Mouse (Mus musculus) thymus, adult 2 months (tissue): ENCODE data around the gene Gtpbp1. TPM values are rescaled to one million over a fixed set of nuclear protein-coding genes. Genes with fewer than 3 reads are reported as not detected.

Experiments used
- DNase-seq: peaks from one replicate; pipeline ENCODE4 v3.0.0; 2021
- H3K27ac ChIP-seq: fragments of 200-500 bp; 2 replicates; pipeline ENCODE4 v1.5.1; 2012; ENCODE audit warnings: low read length, control low read depth; ENCODE audit not compliant: control insufficient read depth, insufficient read depth
- H3K27me3 ChIP-seq: fragments of 200-500 bp; 2 replicates; pipeline ENCODE4 v1.6.1; 2012; ENCODE audit warnings: mild to moderate bottlenecking, low read length, moderate library complexity, mixed read lengths; ENCODE audit not compliant: control insufficient read depth, insufficient read depth
- H3K36me3 ChIP-seq: fragments of 200-500 bp; 2 replicates; pipeline ENCODE4 v1.6.1; 2012; ENCODE audit warnings: mild to moderate bottlenecking, low read length, moderate library complexity; ENCODE audit not compliant: control insufficient read depth, insufficient read depth
- H3K4me1 ChIP-seq: fragments of 200-500 bp; replicated peaks from 2 replicates; pipeline ENCODE4 v1.6.1; 2012; ENCODE audit warnings: low read length; ENCODE audit not compliant: control insufficient read depth, insufficient read depth
- H3K4me3 ChIP-seq: fragments of 200-500 bp; 2 replicates; pipeline ENCODE4 v1.5.1; 2012; ENCODE audit warnings: mild to moderate bottlenecking, low read length, control low read depth, moderate library complexity; ENCODE audit not compliant: control insufficient read depth, insufficient read depth
- CTCF ChIP-seq: fragments of 200-500 bp; IDR thresholded peaks from 2 replicates; pipeline ENCODE4 v1.5.1; 2012; ENCODE audit warnings: mild to moderate bottlenecking, control low read depth, low read length, moderate library complexity, borderline replicate concordance; ENCODE audit not compliant: control insufficient read depth, poor library complexity, insufficient read depth; ENCODE audit errors: extremely low read depth
- POLR2A ChIP-seq: fragments of 200-500 bp; IDR thresholded peaks from 2 replicates; pipeline ENCODE4 v1.6.1; 2012; ENCODE audit warnings: mild to moderate bottlenecking, low read length, control low read depth, moderate library complexity; ENCODE audit not compliant: control insufficient read depth, poor library complexity, insufficient read depth; ENCODE audit errors: extremely low read depth
- WGBS: fragments of 180-500 bp; shearing (Covaris S2); methylation state at CpG from one replicate; pipeline ENCODE4 v1.1.7; 2018; 5-methylcytosine and 5-hydroxymethylcytosine counted together
- polyA plus RNA-seq: library from polyadenylated mRNA; depleted of rRNA; stranded (reverse); fragments of >200 nt; gene quantifications from 2 replicates; pipeline ENCODE4 v1.2.3, GENCODE M21; 2012; rRNA removed

Gene Gtpbp1
- polyA plus RNA-seq, result 91.3 and 114 TPM in 2 replicates

DNA sequence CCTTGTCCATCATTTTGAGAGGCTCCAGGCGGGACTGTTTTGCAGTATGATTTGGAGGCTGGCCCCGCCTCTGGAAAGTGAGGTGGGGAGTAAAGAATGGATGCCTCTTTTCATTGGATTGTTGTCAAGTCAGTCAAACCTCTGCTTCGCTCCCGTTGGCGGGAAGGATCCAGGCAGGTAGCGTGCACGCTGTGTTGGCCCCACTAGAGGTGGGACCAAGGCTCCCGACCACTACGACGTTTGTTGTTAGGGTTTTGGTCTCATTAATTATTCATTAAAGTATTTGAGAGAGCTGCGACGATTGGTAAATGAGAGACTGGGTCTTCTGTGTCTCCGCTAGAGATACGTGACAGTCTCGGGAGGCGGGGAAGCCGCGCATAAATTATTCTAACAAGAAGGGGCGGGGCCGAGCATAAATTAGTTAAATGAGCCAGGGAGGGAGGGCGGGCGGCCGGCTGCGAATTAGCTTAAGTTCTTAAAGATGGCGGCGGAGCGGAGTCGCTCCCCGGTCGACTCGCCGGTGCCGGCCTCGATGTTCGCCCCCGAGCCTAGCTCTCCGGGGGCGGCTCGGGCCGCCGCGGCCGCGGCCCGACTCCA is at the start of gene Gtpbp1:
TSS of gene Gtpbp1 (plus strand) at position 420 of the 597 bp plus-strand sequence.
- Histone ChIP-seq H3K27me3 (no peaks in the 10 kb centered on the region), H3K36me3 (no peaks in the 10 kb centered on the region), H3K27ac (no peak within 1 kb of the TSS), H3K4me1 (peaks cover 33% of the 10 kb centered on the region), H3K4me3 (peak within 1 kb of the TSS; percentile 83)
- DNase-seq, result peak; percentile 92
- TF ChIP-seq POLR2A (peak; percentile 72; the same call in 1 of the 2 replicates), CTCF (no peak)
- WGBS, result under 1% methylated on average over 45 of the region's 45 CpGs

GRCm38 (mm10) chr15:79641135-79641817 is 49.4 kb upstream of the Gtpbp1 start:
- no peak for DNase-seq
- Histone ChIP-seq H3K27ac (no peak overlapping the region), H3K4me1 (no peaks in the 10 kb centered on the region), H3K4me3 (no peak overlapping the region), H3K27me3 (no peaks in the 10 kb centered on the region), H3K36me3 (no peaks in the 10 kb centered on the region)
- 57% methylated on average over 12 of the region's 12 CpGs for WGBS
- TF ChIP-seq CTCF, result no peak
- TF ChIP-seq POLR2A, result no peak

- Histone ChIP-seq H3K4me1 (no peaks in the 10 kb centered on the region), H3K27ac (no peak overlapping the region), H3K27me3 (no peaks in the 10 kb centered on the region), H3K4me3 (no peak overlapping the region), H3K36me3 (no peaks in the 10 kb centered on the region)
- DNase-seq, result no peak
- WGBS, result 95% methylated on average over 2 of the region's 2 CpGs
- TF ChIP-seq CTCF, result no peak
Measured at GRCm38 (mm10) chr15:79645483-79645882, 45.2 kb upstream of the Gtpbp1 start.

DNA sequence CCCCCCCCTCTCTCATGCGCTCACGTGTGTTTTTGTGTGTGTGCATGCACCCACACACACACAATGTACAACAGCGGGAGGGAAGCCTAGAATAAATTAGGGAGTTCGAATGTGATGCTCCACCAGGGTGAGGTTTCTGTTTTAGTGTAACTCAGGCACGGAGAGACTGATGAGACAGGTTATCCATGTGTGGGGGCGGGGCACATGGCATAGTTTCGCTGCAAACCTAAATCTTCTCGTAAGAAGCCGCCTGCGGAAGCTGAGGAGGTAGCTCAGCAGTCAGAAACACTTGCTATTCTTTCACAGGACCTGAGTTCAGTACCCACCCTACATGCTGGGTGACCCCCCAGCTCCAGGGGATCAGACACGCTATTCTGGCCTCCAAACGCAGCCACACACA is 42.5 kb upstream of the Gtpbp1 start:
- H3K36me3 ChIP-seq, result no peaks in the 10 kb centered on the region
- H3K27ac ChIP-seq, result no peak overlapping the region
- TF ChIP-seq POLR2A (no peak), CTCF (no peak)
- 94% methylated on average over 12 of the region's 12 CpGs for WGBS
- no peaks in the 10 kb centered on the region for H3K27me3 ChIP-seq
- no peaks in the 10 kb centered on the region for H3K4me1 ChIP-seq
- no peak for DNase-seq
- H3K4me3 ChIP-seq, result no peak overlapping the region

GRCm38 (mm10) chr15:79650569-79650968 is 40.1 kb upstream of the Gtpbp1 start:
- no peak overlapping the region for H3K27ac ChIP-seq
- TF ChIP-seq POLR2A (no peak), CTCF (no peak)
- peak; percentile 60 for DNase-seq

DNA sequence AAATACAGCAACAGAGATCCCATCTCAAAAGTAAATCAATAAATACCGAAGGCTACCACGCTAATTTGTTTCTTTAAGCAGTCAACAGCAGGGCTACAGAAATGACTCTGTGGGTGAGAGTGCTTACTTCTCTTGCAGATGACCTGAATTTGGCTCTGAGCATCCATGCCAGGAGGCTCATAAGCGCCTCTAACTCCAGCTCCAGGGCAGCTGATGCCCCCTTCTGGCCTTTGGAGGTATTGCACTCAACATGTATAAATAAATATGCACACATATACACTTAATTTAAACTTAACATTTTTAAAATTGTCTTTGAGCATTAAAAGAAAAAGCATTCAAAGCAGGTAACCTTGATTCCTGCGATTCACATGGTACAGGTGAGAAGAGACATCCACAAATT is 39.2 kb upstream of the Gtpbp1 start:
- WGBS, result 93% methylated on average over 4 of the region's 4 CpGs
- Histone ChIP-seq H3K4me1 (no peaks in the 10 kb centered on the region), H3K27me3 (no peaks in the 10 kb centered on the region), H3K27ac (no peak overlapping the region), H3K36me3 (no peaks in the 10 kb centered on the region), H3K4me3 (no peak overlapping the region)
- TF ChIP-seq POLR2A (no peak), CTCF (peak; percentile 54; the same call in 1 of the 2 replicates)
- no peak for DNase-seq

More at GRCm38 (mm10) chr15:79650569-79650968, 40.1 kb upstream of the Gtpbp1 start:
- Histone ChIP-seq H3K4me1 (no peaks in the 10 kb centered on the region), H3K27me3 (no peaks in the 10 kb centered on the region), H3K4me3 (no peak overlapping the region), H3K36me3 (no peaks in the 10 kb centered on the region)

GRCm38 (mm10) chr15:79656451-79656850 is 34.2 kb upstream of the Gtpbp1 start:
- no peaks in the 10 kb centered on the region for H3K36me3 ChIP-seq
- no peak for DNase-seq
- H3K4me3 ChIP-seq, result no peak overlapping the region
- H3K4me1 ChIP-seq, result peaks cover 10% of the 10 kb centered on the region
- no peaks in the 10 kb centered on the region for H3K27me3 ChIP-seq
- TF ChIP-seq CTCF (no peak), POLR2A (no peak)
- no peak overlapping the region for H3K27ac ChIP-seq
- WGBS, result 98% methylated on average over 14 of the region's 14 CpGs
